Mouse (Mus musculus): ENCODE results near the gene Pttg1ip. TPM values are rescaled to one million over a fixed set of nuclear protein-coding genes. Genes with fewer than 3 reads are reported as not detected.

Gene Pttg1ip
- polyA plus RNA-seq, 1 experiment, result 96.1 TPM

GRCm38 (mm10) chr10:77560090-77560489 lies 21.4 kb upstream of the Pttg1ip start:
- Histone ChIP-seq H3K27me3 (ENCODE audit: control insufficient read depth, insufficient read depth, insufficient read length) (no peaks in the 10 kb centered on the region), H3K79me3 (ENCODE audit: low read depth) (no peaks in the 10 kb centered on the region), H3K79me2 (ENCODE audit: control insufficient read depth, insufficient read depth) (no peaks in the 10 kb centered on the region), H3K36me3 (ENCODE audit: control insufficient read depth, insufficient read depth) (no peaks in the 10 kb centered on the region), H3K4me3 (ENCODE audit: insufficient read depth, poor library complexity, severe bottlenecking) (no peak overlapping the region), H3ac (ENCODE audit: control insufficient read depth, insufficient read length, low read depth) (no peak overlapping the region)
- TF ChIP-seq CTCF (IDR thresholded peaks at IDR 0.05; ENCODE audit: control insufficient read depth, insufficient read depth, insufficient read length), result no peak
- no peak for TF ChIP-seq MAX (IDR thresholded peaks at IDR 0.05)
- no peak for TF ChIP-seq MYOD1 (IDR thresholded peaks at IDR 0.05; ENCODE audit: control insufficient read depth, insufficient read length, low read depth)
- TF ChIP-seq FOSL1 (IDR thresholded peaks at IDR 0.05; ENCODE audit: insufficient read depth, low read length, poor library complexity, severe bottlenecking), result no peak
- no peak for TF ChIP-seq USF1 (IDR thresholded peaks at IDR 0.05; ENCODE audit: low read depth)
- TF ChIP-seq MYOG (IDR thresholded peaks at IDR 0.05; ENCODE audit: control insufficient read depth, extremely low read depth, insufficient read length), result no peak
- TF ChIP-seq CEBPB (IDR thresholded peaks at IDR 0.05; ENCODE audit: low read depth), result no peak

- TF ChIP-seq CEBPB (IDR thresholded peaks at IDR 0.05; ENCODE audit: low read depth), result no peak
- no peak for TF ChIP-seq MYOD1 (IDR thresholded peaks at IDR 0.05; ENCODE audit: control insufficient read depth, insufficient read length, low read depth)
- no peak for TF ChIP-seq CTCF (IDR thresholded peaks at IDR 0.05; ENCODE audit: control insufficient read depth, insufficient read depth, insufficient read length)
- TF ChIP-seq FOSL1 (IDR thresholded peaks at IDR 0.05; ENCODE audit: insufficient read depth, low read length, poor library complexity, severe bottlenecking), result no peak
- TF ChIP-seq MYOG (IDR thresholded peaks at IDR 0.05; ENCODE audit: control insufficient read depth, extremely low read depth, insufficient read length), result no peak
- Histone ChIP-seq H3K27me3 (ENCODE audit: control insufficient read depth, insufficient read depth, insufficient read length) (no peaks in the 10 kb centered on the region), H3K79me2 (ENCODE audit: control insufficient read depth, insufficient read depth) (no peaks in the 10 kb centered on the region), H3K4me3 (ENCODE audit: insufficient read depth, poor library complexity, severe bottlenecking) (no peak overlapping the region), H3ac (ENCODE audit: control insufficient read depth, insufficient read length, low read depth) (no peak overlapping the region), H3K36me3 (ENCODE audit: control insufficient read depth, insufficient read depth) (no peaks in the 10 kb centered on the region), H3K79me3 (ENCODE audit: low read depth) (no peaks in the 10 kb centered on the region)
Observed at GRCm38 (mm10) chr10:77560830-77561229, 20.7 kb upstream of the Pttg1ip start.

- TF ChIP-seq FOSL1 (IDR thresholded peaks at IDR 0.05; ENCODE audit: insufficient read depth, low read length, poor library complexity, severe bottlenecking) (no peak), MYOD1 (IDR thresholded peaks at IDR 0.05; ENCODE audit: control insufficient read depth, insufficient read length, low read depth) (no peak), MYOG (IDR thresholded peaks at IDR 0.05; ENCODE audit: control insufficient read depth, extremely low read depth, insufficient read length) (no peak), CTCF (IDR thresholded peaks at IDR 0.05; ENCODE audit: control insufficient read depth, insufficient read depth, insufficient read length) (no peak), USF1 (IDR thresholded peaks at IDR 0.05; ENCODE audit: low read depth) (no peak), MAX (IDR thresholded peaks at IDR 0.05) (no peak), CEBPB (IDR thresholded peaks at IDR 0.05; ENCODE audit: low read depth) (no peak)
- no peaks in the 10 kb centered on the region for H3K79me3 ChIP-seq (ENCODE audit: low read depth)
- no peaks in the 10 kb centered on the region for H3K36me3 ChIP-seq (ENCODE audit: control insufficient read depth, insufficient read depth)
- no peak overlapping the region for H3ac ChIP-seq (ENCODE audit: control insufficient read depth, insufficient read length, low read depth)
- no peaks in the 10 kb centered on the region for H3K79me2 ChIP-seq (ENCODE audit: control insufficient read depth, insufficient read depth)
- H3K27me3 ChIP-seq (ENCODE audit: control insufficient read depth, insufficient read depth, insufficient read length), result no peaks in the 10 kb centered on the region
- H3K4me3 ChIP-seq (ENCODE audit: insufficient read depth, poor library complexity, severe bottlenecking), result no peak overlapping the region
Observed at GRCm38 (mm10) chr10:77561508-77561907, 20.0 kb upstream of the Pttg1ip start.

DNA sequence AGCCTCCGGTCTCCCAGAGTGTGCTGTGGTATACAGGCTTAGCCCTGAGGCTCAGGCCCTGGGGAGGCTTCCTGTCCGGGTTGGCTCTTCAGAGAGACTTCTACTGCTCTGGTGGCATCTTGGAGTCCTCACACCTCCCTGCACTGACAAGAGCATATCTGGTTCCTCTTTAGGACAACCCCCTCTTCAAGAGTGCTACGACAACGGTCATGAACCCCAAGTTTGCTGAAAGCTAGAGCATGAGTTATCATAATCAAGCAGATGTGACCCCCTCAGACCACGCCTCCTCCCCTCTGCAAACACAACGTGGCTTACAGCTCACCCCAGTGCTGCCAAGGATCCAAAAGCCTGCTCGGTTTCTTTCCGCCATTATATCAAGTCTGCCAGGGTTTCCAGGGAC lies 16.5 kb upstream of the Pttg1ip start:
- no peaks in the 10 kb centered on the region for H3K36me3 ChIP-seq (ENCODE audit: control insufficient read depth, insufficient read depth)
- no peak for TF ChIP-seq MAX (IDR thresholded peaks at IDR 0.05)
- TF ChIP-seq CEBPB (IDR thresholded peaks at IDR 0.05; ENCODE audit: low read depth), result no peak
- no peak for TF ChIP-seq FOSL1 (IDR thresholded peaks at IDR 0.05; ENCODE audit: insufficient read depth, low read length, poor library complexity, severe bottlenecking)
- no peak for TF ChIP-seq USF1 (IDR thresholded peaks at IDR 0.05; ENCODE audit: low read depth)
- no peak for TF ChIP-seq MYOG (IDR thresholded peaks at IDR 0.05; ENCODE audit: control insufficient read depth, extremely low read depth, insufficient read length)
- TF ChIP-seq MYOD1 (IDR thresholded peaks at IDR 0.05; ENCODE audit: control insufficient read depth, insufficient read length, low read depth), result no peak
- TF ChIP-seq CTCF (IDR thresholded peaks at IDR 0.05; ENCODE audit: control insufficient read depth, insufficient read depth, insufficient read length), result no peak

DNA sequence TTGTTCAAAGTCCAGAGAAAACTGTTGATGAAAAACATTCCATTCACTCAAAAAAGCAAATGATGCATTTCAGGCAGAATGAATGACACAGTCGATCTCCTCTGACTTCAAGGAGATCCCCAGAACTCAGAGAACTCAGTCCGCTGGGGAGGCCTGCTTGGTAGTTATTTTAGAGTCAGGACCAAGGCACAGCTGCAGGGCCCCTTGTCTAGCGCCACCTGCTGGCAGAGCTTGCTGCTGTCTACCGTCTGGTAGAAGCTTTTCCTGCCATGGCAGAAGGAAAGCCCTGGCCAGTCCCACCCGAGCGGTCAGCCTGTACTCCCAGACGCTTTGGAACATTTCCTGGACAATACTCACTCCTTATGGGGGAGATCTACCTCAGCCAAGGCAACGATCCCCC lies 14.9 kb upstream of the Pttg1ip start:
- H3K79me3 ChIP-seq (ENCODE audit: low read depth), result no peaks in the 10 kb centered on the region
- no peaks in the 10 kb centered on the region for H3K27me3 ChIP-seq (ENCODE audit: control insufficient read depth, insufficient read depth, insufficient read length)
- no peak for TF ChIP-seq MAX (IDR thresholded peaks at IDR 0.05)
- TF ChIP-seq MYOD1 (IDR thresholded peaks at IDR 0.05; ENCODE audit: control insufficient read depth, insufficient read length, low read depth), result no peak
- TF ChIP-seq MYOG (IDR thresholded peaks at IDR 0.05; ENCODE audit: control insufficient read depth, extremely low read depth, insufficient read length), result no peak
- peak; percentile 90 for TF ChIP-seq CTCF (IDR thresholded peaks at IDR 0.05; ENCODE audit: control insufficient read depth, insufficient read depth, insufficient read length)
- TF ChIP-seq USF1 (IDR thresholded peaks at IDR 0.05; ENCODE audit: low read depth), result no peak
- TF ChIP-seq FOSL1 (IDR thresholded peaks at IDR 0.05; ENCODE audit: insufficient read depth, low read length, poor library complexity, severe bottlenecking), result no peak
- H3K79me2 ChIP-seq (ENCODE audit: control insufficient read depth, insufficient read depth), result no peaks in the 10 kb centered on the region
- no peak overlapping the region for H3ac ChIP-seq (ENCODE audit: control insufficient read depth, insufficient read length, low read depth)
- no peaks in the 10 kb centered on the region for H3K36me3 ChIP-seq (ENCODE audit: control insufficient read depth, insufficient read depth)
- no peak overlapping the region for H3K4me3 ChIP-seq (ENCODE audit: insufficient read depth, poor library complexity, severe bottlenecking)

More for the DNA sequence above, 16.5 kb upstream of the Pttg1ip start:
- Histone ChIP-seq H3K27me3 (ENCODE audit: control insufficient read depth, insufficient read depth, insufficient read length) (no peaks in the 10 kb centered on the region), H3K4me3 (ENCODE audit: insufficient read depth, poor library complexity, severe bottlenecking) (no peak overlapping the region), H3K79me2 (ENCODE audit: control insufficient read depth, insufficient read depth) (no peaks in the 10 kb centered on the region), H3ac (ENCODE audit: control insufficient read depth, insufficient read length, low read depth) (no peak overlapping the region), H3K79me3 (ENCODE audit: low read depth) (no peaks in the 10 kb centered on the region)

GRCm38 (mm10) chr10:77569481-77569880 lies 12.0 kb upstream of the Pttg1ip start:
- Histone ChIP-seq H3K4me3 (ENCODE audit: insufficient read depth, poor library complexity, severe bottlenecking) (no peak overlapping the region), H3K79me2 (ENCODE audit: control insufficient read depth, insufficient read depth) (no peaks in the 10 kb centered on the region), H3ac (ENCODE audit: control insufficient read depth, insufficient read length, low read depth) (no peak overlapping the region), H3K36me3 (ENCODE audit: control insufficient read depth, insufficient read depth) (no peaks in the 10 kb centered on the region), H3K27me3 (ENCODE audit: control insufficient read depth, insufficient read depth, insufficient read length) (no peaks in the 10 kb centered on the region), H3K79me3 (ENCODE audit: low read depth) (no peaks in the 10 kb centered on the region)
- TF ChIP-seq CEBPB (IDR thresholded peaks at IDR 0.05; ENCODE audit: low read depth) (no peak), FOSL1 (IDR thresholded peaks at IDR 0.05; ENCODE audit: insufficient read depth, low read length, poor library complexity, severe bottlenecking) (no peak), MYOG (IDR thresholded peaks at IDR 0.05; ENCODE audit: control insufficient read depth, extremely low read depth, insufficient read length) (no peak), CTCF (IDR thresholded peaks at IDR 0.05; ENCODE audit: control insufficient read depth, insufficient read depth, insufficient read length) (no peak), MYOD1 (IDR thresholded peaks at IDR 0.05; ENCODE audit: control insufficient read depth, insufficient read length, low read depth) (no peak), USF1 (IDR thresholded peaks at IDR 0.05; ENCODE audit: low read depth) (no peak), MAX (IDR thresholded peaks at IDR 0.05) (no peak)
